Mouse (Mus musculus) small intestine, adult 2 months (tissue): ENCODE measurements at regions not wholly inside any gene's neighbourhood (a gene's known extent, or its start where the extent isn't known, plus 50 kb on each side); places are given as distances from the start of the nearest gene placed in this dataset.

Source experiments
- CTCF ChIP-seq: fragments of 200-500 bp; IDR thresholded peaks from 2 replicates; pipeline ENCODE4 v1.5.1; 2012; ENCODE audit warnings: low read depth, mild to moderate bottlenecking, control low read depth, inconsistent platforms, low read length, moderate library complexity, mixed read lengths; ENCODE audit not compliant: insufficient replicate concordance, insufficient read length; ENCODE audit errors: extremely low read depth
- POLR2A ChIP-seq: fragments of 200-500 bp; IDR thresholded peaks from 2 replicates; pipeline ENCODE4 v1.6.1; 2012; ENCODE audit warnings: low read depth, mild to moderate bottlenecking, control low read depth, inconsistent platforms, low read length, moderate library complexity

- TF ChIP-seq CTCF (no peak), POLR2A (no peak)
Measured at GRCm38 (mm10) chr14:64568689-64569088, 464.6 kb downstream of the Prss52 start.
